Comparison of ENCODE assay signal across 24 mouse cellular contexts in genomic region chr13:74000519-74000918, GRCm38 (mm10). TPM values are rescaled to one million over a fixed set of nuclear protein-coding genes. Genes with fewer than 3 reads are reported as not detected.
"Had no signal": no experiment of that assay in that cellular context is flagged by ENCODE, and none has a peak within 500 bp of the region (broad histone marks: within the 10 kb centered on the region; RNA-seq: fewer than 3 reads in every experiment).

No protein-coding gene starts in this region.

- H3K27me3 ChIP-seq: midbrain, embryonic 13.5 days; midbrain, embryonic 15.5 days; neural tube, embryonic 12.5 days had no signal

- H3K4me1 ChIP-seq: lung, embryonic 15.5 days; megakaryocyte, embryonic 14.5 days; midbrain, embryonic 13.5 days; midbrain, embryonic 15.5 days; neural tube, embryonic 12.5 days; stomach, embryonic 15.5 days had no signal

- DNase-seq: liver, postnatal 0 days; lung, adult 2 months; lung, postnatal 14 days; lung, postnatal 36 days; right cerebral cortex, postnatal 14 days; thymus, adult 2 months; thymus, postnatal 25 days; thymus, postnatal 4 days had no signal

- H3K36me3 ChIP-seq: lung, embryonic 15.5 days; midbrain, embryonic 13.5 days; midbrain, embryonic 15.5 days; neural tube, embryonic 12.5 days; stomach, embryonic 15.5 days had no signal

- H3K9me3 ChIP-seq: lung, embryonic 15.5 days; megakaryocyte, embryonic 14.5 days; midbrain, embryonic 13.5 days; midbrain, embryonic 15.5 days; neural tube, embryonic 12.5 days; stomach, embryonic 15.5 days had no signal

- H3K9ac ChIP-seq: liver, postnatal 0 days; lung, embryonic 15.5 days; midbrain, embryonic 13.5 days; midbrain, embryonic 15.5 days; neural tube, embryonic 12.5 days; stomach, embryonic 15.5 days had no signal

- H3K4me2 ChIP-seq: lung, embryonic 15.5 days; midbrain, embryonic 11.5 days; midbrain, embryonic 13.5 days; midbrain, embryonic 15.5 days; neural tube, embryonic 12.5 days; stomach, embryonic 15.5 days had no signal

- ATAC-seq: liver, postnatal 0 days; lung, postnatal 0 days; midbrain, embryonic 13.5 days; midbrain, embryonic 15.5 days had no signal

- H3K4me3 ChIP-seq: lung, embryonic 15.5 days; megakaryocyte, embryonic 14.5 days; midbrain, embryonic 13.5 days; midbrain, embryonic 15.5 days; neural tube, embryonic 12.5 days; stomach, embryonic 15.5 days had no signal

- H3K27ac ChIP-seq: lung, embryonic 15.5 days; macrophage; midbrain, embryonic 13.5 days; midbrain, embryonic 15.5 days; neural tube, embryonic 12.5 days; stomach, embryonic 15.5 days; stomach, postnatal 0 days had no signal

RNA-seq across cellular contexts. Expression of gene Zdhhc11, which starts 36.9 kb away (rescaled TPM):
- total RNA-seq: midbrain, postnatal 0 days; monocyte, adult 5-6 weeks; neutrophil, adult 5-6 weeks had no signal
- polyA plus RNA-seq: liver, postnatal 0 days; lung, adult 2 months; lung, embryonic 15.5 days; lung, postnatal 0 days; macrophage; midbrain, embryonic 11.5 days; midbrain, embryonic 13.5 days; midbrain, embryonic 15.5 days; midbrain, postnatal 0 days; neural tube, embryonic 12.5 days; neural tube, embryonic 14.5 days; spleen, adult 2 months; stomach, embryonic 15.5 days; stomach, postnatal 0 days; thymus, adult 2 months; urinary bladder, adult 2 months had no signal
